Mouse (Mus musculus) E14TG2a.4 (cell line): ENCODE measurements around the gene Mapk8ip1.

Experiments
- H3K27me3 ChIP-seq: 2 replicates; pipeline ENCODE4 v1.6.1; 2014; ENCODE audit warnings: low read length, control low read depth; ENCODE audit not compliant: insufficient read depth
- H3K36me3 ChIP-seq: 2 replicates; pipeline ENCODE4 v1.6.1; 2014; ENCODE audit warnings: low read length, control low read depth; ENCODE audit not compliant: insufficient read depth
- H3K4me1 ChIP-seq: replicated peaks from 2 replicates; pipeline ENCODE4 v1.6.1; 2014; ENCODE audit warnings: low read depth, low read length, control low read depth
- H3K4me3 ChIP-seq: replicated peaks from 2 replicates; pipeline ENCODE4 v1.5.1; 2014; ENCODE audit warnings: mild to moderate bottlenecking, low read length
- H3K9me3 ChIP-seq: 2 replicates; pipeline ENCODE4 v1.6.1; 2014; ENCODE audit warnings: low read length, control low read depth
- CTCF ChIP-seq: conservative IDR thresholded peaks from 2 replicates; pipeline ENCODE4 v1.5.1; 2014; ENCODE audit warnings: low read length
- NANOG ChIP-seq: IDR thresholded peaks from 2 replicates; pipeline ENCODE4 v1.6.1; 2014; ENCODE audit warnings: borderline replicate concordance, low read length, mixed read lengths
- POU5F1 ChIP-seq: IDR thresholded peaks from 2 replicates; pipeline ENCODE4 v1.6.1; 2014; ENCODE audit warnings: low read length, borderline replicate concordance

The Mapk8ip1 gene

DNA sequence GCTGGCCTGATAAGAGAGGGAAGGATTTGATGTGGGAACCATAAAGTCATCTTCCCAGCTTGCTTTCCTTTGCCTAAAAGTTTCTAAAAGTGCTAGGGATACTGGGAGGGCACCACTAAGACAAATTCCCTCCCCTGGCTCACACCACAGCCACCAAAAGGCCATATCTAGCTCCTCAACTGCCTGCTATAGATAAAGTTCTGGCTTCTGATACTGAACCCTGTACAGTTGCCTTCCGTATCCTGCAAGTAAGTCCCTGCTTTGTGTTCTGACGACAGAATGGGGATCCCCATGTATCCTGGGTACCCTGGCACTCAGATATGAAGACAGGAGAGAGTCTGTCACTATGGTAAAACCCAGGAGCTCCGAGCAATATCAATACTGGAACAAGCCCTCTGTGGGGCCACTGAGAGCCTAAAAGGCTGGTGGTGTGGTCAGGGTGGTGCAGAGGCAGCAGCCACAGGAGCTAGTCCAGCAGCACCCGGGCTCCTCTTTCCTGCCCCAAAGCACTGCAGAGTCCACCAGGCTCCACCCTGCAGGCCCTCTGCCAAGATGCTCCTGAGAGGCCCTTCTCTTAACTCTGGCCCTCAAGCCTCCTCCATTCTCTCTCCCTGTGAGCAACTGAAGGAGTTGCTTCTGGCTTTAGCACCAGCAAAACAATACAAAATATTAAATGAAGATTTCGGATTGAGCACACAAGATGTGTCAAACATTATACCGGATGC is 10.7 kb downstream of the Mapk8ip1 start:
- TF ChIP-seq POU5F1 (no peak), NANOG (no peak)
- peaks cover 21% of the 10 kb centered on the region for H3K36me3 ChIP-seq
- H3K27me3 ChIP-seq = peaks cover 45% of the 10 kb centered on the region
- no peak overlapping the region for H3K4me3 ChIP-seq
- no peaks in the 10 kb centered on the region for H3K9me3 ChIP-seq
- peaks cover 60% of the 10 kb centered on the region for H3K4me1 ChIP-seq

DNA sequence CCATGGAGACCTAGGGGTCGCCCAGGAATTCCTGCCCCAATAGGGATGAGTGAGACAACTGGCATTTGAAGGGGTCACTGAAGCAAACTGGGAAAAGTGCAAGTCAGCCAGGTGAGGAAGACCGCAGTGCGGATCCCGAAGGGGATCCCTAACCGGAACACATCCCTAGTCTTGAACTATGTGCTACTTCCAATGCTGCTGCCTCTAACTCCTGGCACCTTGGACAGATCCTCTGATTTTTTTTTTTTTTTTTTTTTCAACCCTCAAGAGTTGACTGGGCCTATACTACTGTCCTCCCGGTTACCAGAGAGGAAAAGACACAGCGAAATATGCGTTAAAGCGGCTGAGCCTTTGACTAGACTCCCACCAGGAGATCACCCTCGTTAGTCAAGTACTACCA is 11.4 kb downstream of the Mapk8ip1 start:
- peaks cover 45% of the 10 kb centered on the region for H3K27me3 ChIP-seq
- H3K9me3 ChIP-seq = no peaks in the 10 kb centered on the region
- TF ChIP-seq CTCF (no peak), POU5F1 (no peak), NANOG (no peak)
- peak overlapping the region; percentile 84 for H3K4me3 ChIP-seq
- peaks cover 28% of the 10 kb centered on the region for H3K36me3 ChIP-seq
- peaks cover 67% of the 10 kb centered on the region for H3K4me1 ChIP-seq

DNA sequence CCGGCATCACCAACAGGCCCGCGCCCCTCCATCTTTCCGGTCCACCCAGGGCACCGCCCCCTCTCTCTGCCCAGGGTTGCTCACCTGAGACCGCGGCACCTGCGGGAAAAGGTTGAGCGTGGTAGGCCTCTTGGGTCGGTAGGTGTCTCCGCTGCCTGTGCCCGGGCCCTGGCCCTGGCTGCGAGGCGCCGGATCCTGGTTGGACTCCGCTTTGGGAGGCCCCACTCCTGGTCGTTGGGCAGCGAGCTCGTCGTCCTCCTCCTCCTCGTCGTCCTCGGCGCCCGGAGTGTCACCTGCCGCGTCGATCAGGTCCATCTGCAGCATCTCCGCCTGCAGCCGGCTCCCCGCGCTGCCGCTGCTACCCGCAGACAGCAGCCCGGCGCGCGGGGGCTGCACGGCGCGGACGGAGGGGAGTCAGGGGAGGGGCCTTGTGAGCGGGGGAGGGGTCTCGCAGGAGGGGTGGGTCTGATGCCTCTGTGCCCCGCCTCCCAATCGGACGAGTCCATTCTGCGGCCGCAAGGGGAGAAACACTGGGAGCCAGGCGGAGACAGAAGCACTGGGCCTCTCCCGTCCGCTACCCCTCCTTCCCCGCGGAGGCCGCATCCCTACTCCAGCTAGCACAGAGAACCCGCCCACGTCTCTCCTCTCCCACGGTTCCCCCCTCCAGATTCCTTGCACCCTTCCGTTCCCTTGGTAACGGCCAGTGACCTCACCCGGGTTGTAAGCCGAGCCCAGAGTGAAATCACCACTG is 12.0 kb downstream of the Mapk8ip1 start:
- TF ChIP-seq POU5F1 (no peak), CTCF (no peak), NANOG (no peak)
- Histone ChIP-seq H3K36me3 (peaks cover 33% of the 10 kb centered on the region), H3K9me3 (no peaks in the 10 kb centered on the region), H3K27me3 (peaks cover 40% of the 10 kb centered on the region), H3K4me3 (peak overlapping the region; percentile 84), H3K4me1 (peaks cover 69% of the 10 kb centered on the region)

DNA sequence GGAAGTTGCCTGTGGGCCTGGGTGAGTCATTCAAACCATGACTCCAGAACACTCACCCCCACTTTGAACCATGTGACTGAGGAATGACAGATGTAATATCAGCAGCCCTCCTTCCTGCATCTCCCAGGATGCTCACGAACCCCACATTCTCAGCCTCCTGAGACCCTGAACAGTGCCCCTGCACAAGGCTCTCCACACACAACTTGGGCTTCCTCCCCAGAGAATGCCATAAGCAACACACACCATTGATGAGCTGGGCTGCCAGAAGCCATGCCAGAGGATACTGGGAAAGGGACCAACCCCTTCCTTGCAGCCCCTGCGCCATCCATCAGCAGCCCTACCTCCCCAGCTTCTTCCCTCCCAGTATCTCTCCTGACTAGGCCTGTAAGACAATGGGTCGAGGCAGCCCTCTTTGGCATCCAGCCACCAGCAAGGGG is 13.0 kb downstream of the Mapk8ip1 start:
- peaks cover 40% of the 10 kb centered on the region for H3K36me3 ChIP-seq
- H3K4me1 ChIP-seq = peaks cover 66% of the 10 kb centered on the region
- no peaks in the 10 kb centered on the region for H3K9me3 ChIP-seq
- peak overlapping the region; percentile 84 for H3K4me3 ChIP-seq
- H3K27me3 ChIP-seq = peaks cover 30% of the 10 kb centered on the region
- no peak for TF ChIP-seq NANOG
- TF ChIP-seq CTCF = no peak
- no peak for TF ChIP-seq POU5F1

DNA sequence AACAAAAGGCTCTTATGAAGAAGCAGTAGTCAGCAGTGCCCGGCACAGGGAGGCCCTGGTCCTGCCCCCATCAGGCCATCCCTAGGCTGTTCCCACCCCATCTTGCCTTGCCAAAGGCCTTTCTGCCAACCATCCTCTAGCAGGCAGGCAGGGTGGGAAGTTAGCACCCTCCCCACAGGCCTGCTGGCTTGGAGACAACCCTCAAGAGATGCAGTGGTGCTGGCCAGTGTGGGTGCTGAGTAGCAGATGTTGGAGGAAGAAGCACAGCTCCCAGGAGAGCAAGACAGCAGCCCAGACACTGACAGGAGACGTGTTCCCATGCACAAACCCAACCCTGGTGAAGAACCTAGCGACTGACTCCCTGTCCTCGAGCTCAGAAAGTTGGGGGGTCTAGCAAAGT is 13.4 kb downstream of the Mapk8ip1 start:
- Histone ChIP-seq H3K36me3 (peaks cover 45% of the 10 kb centered on the region), H3K4me1 (peaks cover 66% of the 10 kb centered on the region), H3K9me3 (no peaks in the 10 kb centered on the region), H3K27me3 (peaks cover 27% of the 10 kb centered on the region), H3K4me3 (no peak overlapping the region)
- TF ChIP-seq NANOG = no peak
- TF ChIP-seq CTCF = no peak
- no peak for TF ChIP-seq POU5F1

DNA sequence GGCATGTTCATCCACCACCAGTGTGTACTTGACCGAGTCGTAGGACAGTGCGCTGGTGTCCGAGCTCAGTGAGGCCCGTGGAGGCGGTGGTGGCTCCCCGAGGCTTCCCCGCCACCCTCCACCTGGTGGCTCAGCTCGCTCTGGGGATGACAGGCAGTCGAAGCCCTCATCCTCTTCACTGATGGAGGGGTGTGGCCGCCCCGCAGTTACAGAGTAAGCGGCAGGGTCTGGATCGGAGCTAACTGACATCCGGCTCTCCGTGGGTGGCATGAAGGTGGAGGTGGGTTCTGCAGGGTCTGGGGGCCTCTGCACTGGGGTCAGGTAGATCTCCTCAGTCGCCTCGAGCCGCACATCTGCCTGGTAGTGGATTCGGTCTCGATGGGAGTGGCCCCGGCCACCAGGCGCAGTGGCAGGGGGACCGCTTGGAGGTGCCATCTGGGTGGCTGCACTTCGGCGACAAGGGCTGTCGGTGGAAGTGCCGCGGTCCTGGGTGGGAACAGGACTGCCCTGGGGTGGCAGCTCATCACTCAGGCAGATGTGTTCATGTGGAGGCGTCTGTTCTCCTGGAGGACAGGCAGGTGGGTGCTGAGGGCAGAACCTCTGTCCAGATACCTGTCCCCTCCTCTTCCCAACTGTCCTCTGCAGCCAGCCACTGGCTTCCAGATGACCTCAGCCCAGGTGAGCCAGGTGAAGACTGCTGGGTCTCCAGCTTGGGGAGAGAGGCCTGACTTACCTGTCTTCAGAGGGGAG is 14.1 kb downstream of the Mapk8ip1 start:
- H3K9me3 ChIP-seq = no peaks in the 10 kb centered on the region
- H3K4me3 ChIP-seq = peak overlapping the region; percentile 32; the same call in 1 of the 2 replicates

DNA sequence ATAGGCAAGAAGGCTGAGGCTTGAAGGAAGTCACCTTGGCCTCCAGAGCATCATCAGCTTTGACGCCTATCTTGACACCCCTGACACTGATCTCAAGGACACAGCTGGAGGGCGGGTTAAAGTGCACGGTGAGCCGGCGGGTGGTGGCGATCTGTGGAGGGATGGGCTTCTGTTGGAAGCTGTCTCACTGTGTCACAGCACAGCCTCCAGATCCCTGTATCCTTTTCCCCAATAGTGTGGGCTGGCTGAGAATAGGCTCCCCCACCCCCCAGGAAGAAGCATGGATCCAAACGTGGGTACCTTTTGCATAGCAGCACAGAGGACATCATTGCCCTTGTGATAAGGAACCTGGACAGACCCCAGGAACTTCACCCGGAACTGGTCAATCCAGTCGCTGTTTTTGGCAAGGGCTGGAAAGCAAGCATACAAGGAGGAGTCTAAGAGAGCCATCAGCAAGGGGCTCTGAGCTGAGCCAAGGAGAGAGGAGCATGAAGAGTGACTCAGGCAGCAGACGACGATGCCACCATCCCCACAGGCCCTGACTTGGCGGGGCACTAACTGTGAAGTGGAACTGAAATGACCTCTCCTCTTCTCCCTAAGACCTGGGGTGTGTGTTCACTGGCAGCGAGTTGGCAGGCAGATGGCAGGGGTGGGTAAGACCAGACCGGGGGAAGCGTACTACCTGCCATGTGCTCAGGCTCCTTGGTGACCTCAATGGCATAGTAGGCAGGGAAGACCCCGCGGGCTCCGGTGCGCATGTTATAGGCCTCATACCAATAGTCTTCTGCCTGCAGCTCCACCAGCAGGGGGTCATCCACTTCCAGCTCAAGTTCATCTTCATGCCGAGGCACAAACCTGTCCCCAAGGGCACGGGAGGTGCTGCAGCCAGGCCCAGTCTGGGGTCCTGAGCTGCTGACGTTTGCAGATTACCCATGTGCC is 15.7 kb downstream of the Mapk8ip1 start:
- Histone ChIP-seq H3K36me3 (peaks cover 67% of the 10 kb centered on the region), H3K9me3 (no peaks in the 10 kb centered on the region), H3K4me1 (peaks cover 55% of the 10 kb centered on the region), H3K27me3 (peaks cover 23% of the 10 kb centered on the region), H3K4me3 (peak overlapping the region; percentile 20; the same call in 1 of the 2 replicates)
- TF ChIP-seq NANOG (no peak), CTCF (no peak), POU5F1 (no peak)

More for the DNA sequence above, 14.1 kb downstream of the Mapk8ip1 start:
- Histone ChIP-seq H3K36me3 (peaks cover 51% of the 10 kb centered on the region), H3K4me1 (peaks cover 59% of the 10 kb centered on the region), H3K27me3 (peaks cover 27% of the 10 kb centered on the region)
- TF ChIP-seq CTCF = no peak
- TF ChIP-seq NANOG = no peak
- no peak for TF ChIP-seq POU5F1

DNA sequence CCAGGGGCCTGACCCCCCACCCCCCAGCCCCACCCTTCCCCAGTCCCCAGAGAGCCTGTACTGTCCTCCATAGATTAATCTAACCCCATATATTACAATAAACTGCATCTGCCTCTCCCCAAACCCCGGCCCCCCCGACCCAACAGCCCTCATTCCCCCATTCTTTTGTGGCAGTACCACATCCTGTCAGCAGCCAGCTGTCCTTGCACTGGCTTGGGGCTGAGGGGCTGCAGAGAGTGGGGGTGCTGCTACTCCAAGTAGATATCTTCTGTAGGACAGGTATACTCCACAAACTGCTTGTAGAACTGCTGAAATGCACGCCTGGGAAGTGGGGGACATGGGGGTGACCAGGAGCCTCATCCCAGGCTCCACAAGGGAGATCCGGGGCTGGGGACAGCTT is 17.0 kb downstream of the Mapk8ip1 start:
- Histone ChIP-seq H3K4me3 (no peak overlapping the region), H3K4me1 (peaks cover 56% of the 10 kb centered on the region), H3K9me3 (no peaks in the 10 kb centered on the region), H3K27me3 (peaks cover 23% of the 10 kb centered on the region), H3K36me3 (peaks cover 80% of the 10 kb centered on the region)
- TF ChIP-seq NANOG (no peak), POU5F1 (no peak), CTCF (no peak)
